Mouse (Mus musculus): Measurements from ENCODE around the gene Pde11a.

Pde11a gene

GRCm38 (mm10) chr2:76095861-76096260 lies 242.7 kb downstream of the Pde11a start:
- no peak for DNase-seq (ENCODE audit: low spot score in 2 of 2)

GRCm38 (mm10) chr2:76090506-76090905 lies 248.1 kb downstream of the Pde11a start:
- no peak for DNase-seq (ENCODE audit: low spot score in 2 of 2)

- DNase-seq (ENCODE audit: low spot score in 2 of 2) = no peak
Measured at GRCm38 (mm10) chr2:76088844-76089243, 249.7 kb downstream of the Pde11a start.

- peak; percentile 51 to 54 for DNase-seq (ENCODE audit: low spot score in 2 of 2)
Measured at GRCm38 (mm10) chr2:76088413-76088812, 250.2 kb downstream of the Pde11a start.

GRCm38 (mm10) chr2:76087170-76087569 lies 251.4 kb downstream of the Pde11a start:
- DNase-seq (ENCODE audit: low spot score in 2 of 2) = peak in 1 of 2 experiments; percentile 34

- DNase-seq (ENCODE audit: low spot score in 2 of 2) = no peak
Measured at GRCm38 (mm10) chr2:76084982-76085381, 253.6 kb downstream of the Pde11a start.

- no peak for DNase-seq (ENCODE audit: low spot score in 2 of 2)
Measured at GRCm38 (mm10) chr2:76083901-76084300, 254.7 kb downstream of the Pde11a start.

GRCm38 (mm10) chr2:76083396-76083795 lies 255.2 kb downstream of the Pde11a start:
- DNase-seq (ENCODE audit: low spot score in 2 of 2) = no peak

- no peak for DNase-seq (ENCODE audit: low spot score in 2 of 2)
Measured at GRCm38 (mm10) chr2:76081991-76082390, 256.6 kb downstream of the Pde11a start.

GRCm38 (mm10) chr2:76080549-76080948 lies 258.0 kb downstream of the Pde11a start:
- DNase-seq (ENCODE audit: low spot score in 2 of 2) = no peak

- no peak for DNase-seq (ENCODE audit: low spot score in 2 of 2)
Measured at GRCm38 (mm10) chr2:76076838-76077237, 261.7 kb downstream of the Pde11a start.

- DNase-seq (ENCODE audit: low spot score in 2 of 2) = no peak
Measured at GRCm38 (mm10) chr2:76076047-76076446, 262.5 kb downstream of the Pde11a start.

- no peak for DNase-seq (ENCODE audit: low spot score in 2 of 2)
Measured at GRCm38 (mm10) chr2:76073079-76073478, 265.5 kb downstream of the Pde11a start.

- DNase-seq (ENCODE audit: low spot score in 2 of 2) = peak; percentile 70 to 73
Measured at GRCm38 (mm10) chr2:76070432-76071306, 267.9 kb downstream of the Pde11a start.

- no peak for DNase-seq (ENCODE audit: low spot score in 2 of 2)
Measured at GRCm38 (mm10) chr2:76069238-76069637, 269.3 kb downstream of the Pde11a start.

- no peak for DNase-seq (ENCODE audit: low spot score in 2 of 2)
Measured at GRCm38 (mm10) chr2:76068155-76068554, 270.4 kb downstream of the Pde11a start.

- peak in 1 of 2 experiments; percentile 33 for DNase-seq (ENCODE audit: low spot score in 2 of 2)
Measured at GRCm38 (mm10) chr2:76067144-76067543, 271.4 kb downstream of the Pde11a start.

- DNase-seq (ENCODE audit: low spot score in 2 of 2) = no peak
Measured at GRCm38 (mm10) chr2:76065292-76065691, 273.3 kb downstream of the Pde11a start.

- peak in 1 of 2 experiments; percentile 38 for DNase-seq (ENCODE audit: low spot score in 2 of 2)
Measured at GRCm38 (mm10) chr2:76064078-76064477, 274.5 kb downstream of the Pde11a start.

GRCm38 (mm10) chr2:76060207-76060606 lies 278.4 kb downstream of the Pde11a start:
- DNase-seq (ENCODE audit: low spot score in 2 of 2) = no peak

- DNase-seq (ENCODE audit: low spot score in 2 of 2) = no peak
Measured at GRCm38 (mm10) chr2:76059595-76059994, 279.0 kb downstream of the Pde11a start.

GRCm38 (mm10) chr2:76058661-76059467 lies 279.7 kb downstream of the Pde11a start:
- no peak for DNase-seq (ENCODE audit: low spot score in 2 of 2)

GRCm38 (mm10) chr2:76057555-76057954 lies 281.0 kb downstream of the Pde11a start:
- no peak for DNase-seq (ENCODE audit: low spot score in 2 of 2)
